Mouse (Mus musculus) heart, embryonic 11.5 days (tissue): ENCODE data around the gene Phkg2. TPM values are rescaled to one million over a fixed set of nuclear protein-coding genes. Genes with fewer than 3 reads are reported as not detected.
"Not testable (repeated sequence)": the region's sequence is repeated elsewhere in the genome, so short reads cannot be mapped to it uniquely, and the experiment has no call there.

Source experiments
- ATAC-seq: fragments of 200-750 bp; cut with Nextera tagmentation; replicated peaks from 2 replicates; pipeline ENCODE4 v1.8.0; 2017; ENCODE audit warnings: moderate library complexity; ENCODE audit not compliant: insufficient number of reproducible peaks, low FRiP score, low TSS enrichment
- H3K27ac ChIP-seq: fragments of 300-500 bp; sonication (generic); 2 replicates; pipeline ENCODE4 v1.5.1; 2014; ENCODE audit warnings: mild to moderate bottlenecking, low read depth, low read length
- H3K27me3 ChIP-seq: fragments of 300-500 bp; sonication (generic); 2 replicates; pipeline ENCODE4 v1.6.1; 2014; ENCODE audit warnings: mild to moderate bottlenecking, low read length, mixed read lengths; ENCODE audit not compliant: control insufficient read depth, insufficient read depth
- H3K36me3 ChIP-seq: fragments of 300-500 bp; sonication (generic); 2 replicates; pipeline ENCODE4 v1.6.1; 2014; ENCODE audit warnings: mild to moderate bottlenecking, low read length, moderate library complexity, mixed read lengths; ENCODE audit not compliant: control insufficient read depth, insufficient read depth
- H3K4me1 ChIP-seq: fragments of 300-500 bp; sonication (generic); 2 replicates; pipeline ENCODE4 v1.6.1; 2014; ENCODE audit warnings: low read length; ENCODE audit not compliant: control insufficient read depth, insufficient read depth
- H3K4me2 ChIP-seq: fragments of 300-500 bp; sonication (generic); 2 replicates; pipeline ENCODE4 v1.6.1; 2014; ENCODE audit warnings: mild to moderate bottlenecking, moderate library complexity
- H3K4me3 ChIP-seq: fragments of 300-500 bp; sonication (generic); 2 replicates; pipeline ENCODE4 v1.5.1; 2014; ENCODE audit warnings: low read depth, low read length
- H3K9ac ChIP-seq: fragments of 300-500 bp; sonication (generic); 2 replicates; pipeline ENCODE4 v1.6.1; 2014; ENCODE audit warnings: mild to moderate bottlenecking, low read depth, low read length, moderate library complexity
- H3K9me3 ChIP-seq: fragments of 300-500 bp; sonication (generic); replicated peaks from 2 replicates; pipeline ENCODE4 v1.6.1; 2016; ENCODE audit warnings: low read length; ENCODE audit not compliant: control insufficient read depth
- WGBS: fragments of 180-500 bp; shearing (Covaris S2); extraction: QIAGEN DNeasy Blood & Tissue Kit; methylation state at CpG from one replicate; pipeline ENCODE4 v1.1.7; 2014; ENCODE audit not compliant: insufficient replicate concordance; 5-methylcytosine and 5-hydroxymethylcytosine counted together
- polyA plus RNA-seq: library from polyadenylated mRNA; unstranded; fragments of >200 nt; fragmentation: Nextera tagmentation; extraction: Ambion mirVana; gene quantifications from 2 replicates; pipeline ENCODE4 v1.2.1, GENCODE M21; 2014

The Phkg2 gene
- polyA plus RNA-seq, 1 experiment from 2014 or later: 44.9 TPM

DNA sequence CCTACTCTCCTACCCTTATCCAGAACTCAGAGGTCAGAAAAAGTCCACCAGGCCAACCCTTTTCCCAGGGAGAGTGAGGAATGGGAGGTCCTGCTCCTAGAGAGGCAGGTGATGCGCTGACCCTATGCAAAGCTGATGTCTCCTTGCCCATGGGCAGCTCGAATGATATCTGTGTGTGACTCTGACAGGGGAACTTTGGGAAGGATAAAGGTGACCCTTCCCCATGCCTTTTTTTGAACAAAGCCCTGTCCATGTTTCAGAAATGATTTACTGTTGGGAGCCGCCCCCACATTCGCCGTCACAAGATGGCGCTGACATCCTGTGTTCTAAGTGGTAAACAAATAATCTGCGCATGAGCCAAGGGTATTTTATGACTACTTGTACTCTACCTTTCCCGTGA is 45.3 kb downstream of the Phkg2 start:
- H3K4me2 ChIP-seq, H3K4me3 ChIP-seq, H3K27me3 ChIP-seq, H3K9me3 ChIP-seq, H3K4me1 ChIP-seq, H3K36me3 ChIP-seq, H3K27ac ChIP-seq, ATAC-seq, H3K9ac ChIP-seq: not testable (repeated sequence)
- 93% methylated on average over 7 of the region's 8 CpGs for WGBS

- 95% methylated on average over 7 of the region's 7 CpGs for WGBS
- no peak overlapping the region for H3K9ac ChIP-seq
- no peak overlapping the region for H3K4me2 ChIP-seq
- no peak overlapping the region for H3K4me3 ChIP-seq
- no peaks in the 10 kb centered on the region for H3K27me3 ChIP-seq
- H3K4me1 ChIP-seq: no peaks in the 10 kb centered on the region
- H3K36me3 ChIP-seq: no peaks in the 10 kb centered on the region
- H3K9me3 ChIP-seq: no peaks in the 10 kb centered on the region
- ATAC-seq: no peak
- H3K27ac ChIP-seq: no peak overlapping the region
Observed at GRCm38 (mm10) chr7:127626039-127626438, 52.9 kb downstream of the Phkg2 start.

DNA sequence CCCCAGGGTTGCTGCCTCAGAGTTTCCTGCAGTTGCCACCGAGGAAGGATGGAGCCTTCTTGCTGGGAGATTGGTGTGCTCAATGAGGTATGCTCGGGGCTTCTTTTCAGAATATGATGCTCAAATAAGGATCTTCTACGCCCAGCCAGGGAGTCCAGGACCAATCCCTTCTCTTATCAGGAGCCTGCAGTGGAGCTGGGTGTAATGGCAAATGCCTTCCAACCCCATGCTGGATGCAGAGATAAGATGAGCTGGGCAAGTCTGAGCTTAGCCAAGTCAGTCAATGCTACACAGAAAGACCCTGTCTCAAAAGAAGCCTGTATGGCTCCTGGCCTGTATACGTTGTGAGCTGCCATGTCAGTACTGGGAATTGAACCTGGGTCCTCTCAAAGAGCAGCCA is 53.3 kb downstream of the Phkg2 start:
- no peaks in the 10 kb centered on the region for H3K9me3 ChIP-seq
- 77% methylated on average over 4 of the region's 4 CpGs for WGBS
- H3K4me1 ChIP-seq: no peaks in the 10 kb centered on the region
- H3K9ac ChIP-seq: no peak overlapping the region
- no peak overlapping the region for H3K4me2 ChIP-seq
- H3K4me3 ChIP-seq: no peak overlapping the region
- ATAC-seq: no peak; the same call in 1 of the 2 replicates
- H3K36me3 ChIP-seq: no peaks in the 10 kb centered on the region
- H3K27me3 ChIP-seq: no peaks in the 10 kb centered on the region
- H3K27ac ChIP-seq: no peak overlapping the region

- no peak overlapping the region for H3K9ac ChIP-seq
- no peaks in the 10 kb centered on the region for H3K27me3 ChIP-seq
- no peaks in the 10 kb centered on the region for H3K4me1 ChIP-seq
- no peaks in the 10 kb centered on the region for H3K36me3 ChIP-seq
- no peak for ATAC-seq
- no peak overlapping the region for H3K27ac ChIP-seq
- no peak overlapping the region for H3K4me3 ChIP-seq
- no peak overlapping the region for H3K4me2 ChIP-seq
- 71% methylated on average over 4 of the region's 5 CpGs for WGBS
- no peaks in the 10 kb centered on the region for H3K9me3 ChIP-seq
Observed at GRCm38 (mm10) chr7:127628646-127629045, 55.5 kb downstream of the Phkg2 start.

DNA sequence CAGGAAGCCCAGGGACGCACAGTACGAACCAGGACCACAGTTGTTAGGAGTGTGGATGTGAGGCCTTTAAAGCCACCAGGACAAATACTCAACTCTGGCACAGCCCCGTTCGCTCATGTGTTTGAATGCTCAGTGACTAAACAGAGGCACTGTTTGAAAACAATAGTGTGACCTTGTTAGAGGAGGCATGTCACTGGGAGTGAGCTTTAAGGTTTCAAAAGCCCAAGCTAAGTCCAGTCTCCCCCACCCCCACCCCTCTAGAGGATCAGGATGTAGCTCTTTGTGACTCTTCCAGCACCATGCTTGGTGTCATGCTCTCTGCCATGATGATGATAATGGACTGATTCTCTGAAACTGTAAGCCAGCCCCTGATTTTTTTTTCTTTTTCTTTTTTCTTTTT is 58.3 kb downstream of the Phkg2 start:
- H3K27me3 ChIP-seq: no peaks in the 10 kb centered on the region
- no peaks in the 10 kb centered on the region for H3K36me3 ChIP-seq
- H3K27ac ChIP-seq: no peak overlapping the region
- H3K9me3 ChIP-seq: no peaks in the 10 kb centered on the region
- H3K4me1 ChIP-seq: no peaks in the 10 kb centered on the region
- ATAC-seq: no peak
- WGBS: 79% methylated on average over 4 of the region's 4 CpGs
- H3K4me2 ChIP-seq: no peak overlapping the region
- H3K4me3 ChIP-seq: no peak overlapping the region
- H3K9ac ChIP-seq: no peak overlapping the region

Other genes with a start within 250 kb of the Phkg2 start
- 4.7 and 6.0 TPM in 2 replicates for gene Zfp768, start 227.8 kb upstream of the Phkg2 start, polyA plus RNA-seq
- gene Zfp747, start 197.3 kb upstream of the Phkg2 start, polyA plus RNA-seq: 4.4 and 4.9 TPM in 2 replicates
- gene 9130019O22Rik, start 186.2 kb upstream of the Phkg2 start, polyA plus RNA-seq: 3.7 and 5.5 TPM in 2 replicates
- 4.9 and 5.6 TPM in 2 replicates for gene E430018J23Rik, start 179.7 kb upstream of the Phkg2 start, polyA plus RNA-seq
- 4.6 and 4.8 TPM in 2 replicates for gene Zfp764, start 166.5 kb upstream of the Phkg2 start, polyA plus RNA-seq
- gene Zfp688, start 151.3 kb upstream of the Phkg2 start, polyA plus RNA-seq: 14.7 and 23.5 TPM in 2 replicates
- 5.3 and 5.8 TPM in 2 replicates for gene Zfp689, start 124.2 kb upstream of the Phkg2 start, polyA plus RNA-seq
- gene Prr14, start 113.7 kb upstream of the Phkg2 start, polyA plus RNA-seq: 39.7 and 41.1 TPM in 2 replicates
- 9.9 and 11.1 TPM in 2 replicates for gene Fbrs, start 94.1 kb upstream of the Phkg2 start, polyA plus RNA-seq
- 36.8 and 46.6 TPM in 2 replicates for gene Srcap, start 61.4 kb upstream of the Phkg2 start, polyA plus RNA-seq
- gene Gm42715, start 53.8 kb upstream of the Phkg2 start, polyA plus RNA-seq: 9.8 and 12.6 TPM in 2 replicates
- gene Tmem265, start 11.9 kb upstream of the Phkg2 start, polyA plus RNA-seq: 3.0 and 5.6 TPM in 2 replicates
- 8.7 and 10.0 TPM in 2 replicates for gene Ccdc189, start 15.3 kb downstream of the Phkg2 start, polyA plus RNA-seq
- gene Rnf40, start 15.4 kb downstream of the Phkg2 start, polyA plus RNA-seq: 23.4 and 27.6 TPM in 2 replicates
- 11.2 and 12.0 TPM in 2 replicates for gene Zfp629, start 42.5 kb downstream of the Phkg2 start, polyA plus RNA-seq
- gene Bcl7c, start 135.6 kb downstream of the Phkg2 start, polyA plus RNA-seq: 32.5 and 34.4 TPM in 2 replicates
- 4.7 and 4.9 TPM in 2 replicates for gene Ctf1, start 139.4 kb downstream of the Phkg2 start, polyA plus RNA-seq
- 0.32 TPM in 1 of 2 replicates, not detected in the other for gene Ctf2, start 158.8 kb downstream of the Phkg2 start, polyA plus RNA-seq
- gene Fbxl19, start 171.2 kb downstream of the Phkg2 start, polyA plus RNA-seq: 2.5 and 3.3 TPM in 2 replicates
- gene Orai3, start 196.5 kb downstream of the Phkg2 start, polyA plus RNA-seq: 13.3 and 14.5 TPM in 2 replicates
- 16.9 and 20.8 TPM in 2 replicates for gene Setd1a, start 203.3 kb downstream of the Phkg2 start, polyA plus RNA-seq
- 0.46 TPM in 1 of 2 replicates, not detected in the other for gene Gm49388, start 212.3 kb downstream of the Phkg2 start, polyA plus RNA-seq
- gene Hsd3b7, start 227.3 kb downstream of the Phkg2 start, polyA plus RNA-seq: 18.1 and 23.5 TPM in 2 replicates